Mouse (Mus musculus) stomach, embryonic 16.5 days (tissue): Measurements from ENCODE around the gene Cdc42ep2. TPM values are rescaled to one million over a fixed set of nuclear protein-coding genes. Genes with fewer than 3 reads are reported as not detected.

Source experiments
- ATAC-seq: fragments of 200-750 bp; cut with Nextera tagmentation; 2 replicates; pipeline ENCODE4 v1.8.0; 2017; ENCODE audit warnings: moderate number of reproducible peaks, moderate TSS enrichment; ENCODE audit not compliant: insufficient read depth, low FRiP score
- H3K27ac ChIP-seq: fragments of 300-500 bp; sonication (generic); 2 replicates; pipeline ENCODE4 v1.5.1; 2014; ENCODE audit warnings: low read length
- H3K27me3 ChIP-seq: fragments of 300-500 bp; sonication (generic); 2 replicates; pipeline ENCODE4 v1.6.1; 2014; ENCODE audit warnings: low read length, control low read depth, mixed read lengths; ENCODE audit not compliant: control insufficient read depth, insufficient read depth
- H3K36me3 ChIP-seq: fragments of 300-500 bp; sonication (generic); 2 replicates; pipeline ENCODE4 v1.6.1; 2014; ENCODE audit warnings: low read length; ENCODE audit not compliant: control insufficient read depth, insufficient read depth
- H3K4me1 ChIP-seq: fragments of 300-500 bp; sonication (generic); 2 replicates; pipeline ENCODE4 v1.6.1; 2014; ENCODE audit warnings: low read length, control low read depth, mixed read lengths; ENCODE audit not compliant: control insufficient read depth, insufficient read depth
- H3K4me2 ChIP-seq: fragments of 300-500 bp; sonication (generic); 2 replicates; pipeline ENCODE4 v1.6.1; 2014; ENCODE audit warnings: low read depth, low read length, mixed read lengths
- H3K4me3 ChIP-seq: fragments of 300-500 bp; sonication (generic); replicated peaks from 2 replicates; pipeline ENCODE4 v1.5.1; 2014; ENCODE audit warnings: mild to moderate bottlenecking, low read length
- H3K9ac ChIP-seq: fragments of 300-500 bp; sonication (generic); 2 replicates; pipeline ENCODE4 v1.6.1; 2014; ENCODE audit warnings: low read length
- H3K9me3 ChIP-seq: fragments of 300-500 bp; sonication (generic); replicated peaks from 2 replicates; pipeline ENCODE4 v1.6.1; 2016; ENCODE audit warnings: low read length, control low read depth; ENCODE audit not compliant: control insufficient read depth
- WGBS: fragments of 180-500 bp; shearing (Covaris S2); extraction: QIAGEN DNeasy Blood & Tissue Kit; methylation state at CpG from one replicate; pipeline ENCODE4 v1.1.7; 2014; 5-methylcytosine and 5-hydroxymethylcytosine counted together
- polyA plus RNA-seq: library from polyadenylated mRNA; unstranded; fragments of >200 nt; fragmentation: Nextera tagmentation; extraction: Ambion mirVana; gene quantifications from 2 replicates; pipeline ENCODE4 v1.2.1, GENCODE M21; 2015

The Cdc42ep2 gene
- polyA plus RNA-seq, 1 experiment from 2014 or later: 13.9 TPM

- H3K4me3 ChIP-seq: no peak overlapping the region
- no peak overlapping the region for H3K9ac ChIP-seq
- whole genome bisulfite sequencing: 25% methylated on average over 3 of the region's 3 CpGs
- 0 out of 2 replicates have a peak, but pooled peaks cover 6% of the 10 kb centered on the region for H3K36me3 ChIP-seq
- H3K4me1 ChIP-seq: peaks cover 8% of the 10 kb centered on the region
- H3K27ac ChIP-seq: peak overlapping the region; percentile 90; the same call in 1 of the 2 replicates
- no peaks in the 10 kb centered on the region for H3K9me3 ChIP-seq
- no peak overlapping the region for H3K4me2 ChIP-seq
- peak; percentile 54; the same call in 1 of the 2 replicates for ATAC-seq
- H3K27me3 ChIP-seq: no peaks in the 10 kb centered on the region
Measured at GRCm38 (mm10) chr19:5956685-5957084, 32.1 kb upstream of the Cdc42ep2 start.

- peak; percentile 49; the same call in 1 of the 2 replicates for ATAC-seq
- peak overlapping the region; percentile 45 for H3K4me2 ChIP-seq
Measured at GRCm38 (mm10) chr19:5955704-5956670, 31.4 kb upstream of the Cdc42ep2 start.

GRCm38 (mm10) chr19:5954936-5955335 is 30.3 kb upstream of the Cdc42ep2 start:
- Histone ChIP-seq H3K4me1 (peaks cover 8% of the 10 kb centered on the region; the same call in 1 of the 2 replicates), H3K27ac (peak overlapping the region; percentile 90), H3K9me3 (no peaks in the 10 kb centered on the region), H3K36me3 (0 out of 2 replicates have a peak, but pooled peaks cover 2% of the 10 kb centered on the region), H3K9ac (0 out of 2 replicates have a peak overlapping the region, but pooled peaks have one; percentile 8), H3K27me3 (no peaks in the 10 kb centered on the region), H3K4me3 (no peak overlapping the region), H3K4me2 (0 out of 2 replicates have a peak overlapping the region, but pooled peaks have one; percentile 13)
- WGBS: 82% methylated on average over 10 of the region's 10 CpGs
- no peak for ATAC-seq

More at GRCm38 (mm10) chr19:5955704-5956670, 31.4 kb upstream of the Cdc42ep2 start:
- Histone ChIP-seq H3K27me3 (no peaks in the 10 kb centered on the region), H3K9ac (peak overlapping the region; percentile 33; the same call in 1 of the 2 replicates), H3K4me3 (peak overlapping the region; percentile 26), H3K27ac (peak overlapping the region; percentile 90), H3K9me3 (no peaks in the 10 kb centered on the region), H3K4me1 (peaks cover 8% of the 10 kb centered on the region), H3K36me3 (0 out of 2 replicates have a peak, but pooled peaks cover 4% of the 10 kb centered on the region)
- WGBS: 57% methylated on average over 28 of the region's 28 CpGs

- Histone ChIP-seq H3K4me3 (no peak overlapping the region), H3K4me2 (no peak overlapping the region), H3K36me3 (0 out of 2 replicates have a peak, but pooled peaks cover 5% of the 10 kb centered on the region), H3K4me1 (peaks cover 8% of the 10 kb centered on the region; the same call in 1 of the 2 replicates), H3K27me3 (no peaks in the 10 kb centered on the region), H3K9me3 (no peaks in the 10 kb centered on the region), H3K9ac (no peak overlapping the region), H3K27ac (peak overlapping the region; percentile 90)
- ATAC-seq: no peak
- WGBS: 73% methylated on average over 22 of the region's 22 CpGs
Measured at GRCm38 (mm10) chr19:5954031-5954710, 29.6 kb upstream of the Cdc42ep2 start.

- no peak overlapping the region for H3K4me2 ChIP-seq
- no peak for ATAC-seq
- H3K4me3 ChIP-seq: no peak overlapping the region
- peaks cover 8% of the 10 kb centered on the region; the same call in 1 of the 2 replicates for H3K4me1 ChIP-seq
- no peak overlapping the region for H3K9ac ChIP-seq
- H3K27me3 ChIP-seq: no peaks in the 10 kb centered on the region
- WGBS: 93% methylated on average over 19 of the region's 19 CpGs
- no peaks in the 10 kb centered on the region for H3K9me3 ChIP-seq
- 0 out of 2 replicates have a peak, but pooled peaks cover 5% of the 10 kb centered on the region for H3K36me3 ChIP-seq
- H3K27ac ChIP-seq: no peak overlapping the region
Measured at GRCm38 (mm10) chr19:5953201-5953770, 28.7 kb upstream of the Cdc42ep2 start.

- H3K36me3 ChIP-seq: 0 out of 2 replicates have a peak, but pooled peaks cover 3% of the 10 kb centered on the region
- ATAC-seq: peak; percentile 34
- no peaks in the 10 kb centered on the region for H3K9me3 ChIP-seq
- no peak overlapping the region; the same call in 1 of the 2 replicates for H3K9ac ChIP-seq
- WGBS: 73% methylated on average over 13 of the region's 13 CpGs
- peak overlapping the region; percentile 53; the same call in 1 of the 2 replicates for H3K27ac ChIP-seq
- peaks cover 8% of the 10 kb centered on the region; the same call in 1 of the 2 replicates for H3K4me1 ChIP-seq
- no peaks in the 10 kb centered on the region for H3K27me3 ChIP-seq
- H3K4me2 ChIP-seq: no peak overlapping the region
- H3K4me3 ChIP-seq: no peak overlapping the region
Measured at GRCm38 (mm10) chr19:5952071-5952691, 27.6 kb upstream of the Cdc42ep2 start.

GRCm38 (mm10) chr19:5951631-5952030 is 27.0 kb upstream of the Cdc42ep2 start:
- Histone ChIP-seq H3K27me3 (no peaks in the 10 kb centered on the region), H3K36me3 (0 out of 2 replicates have a peak, but pooled peaks cover 3% of the 10 kb centered on the region), H3K27ac (peak overlapping the region; percentile 31; the same call in 1 of the 2 replicates), H3K4me2 (no peak overlapping the region), H3K9me3 (no peaks in the 10 kb centered on the region), H3K4me1 (peaks cover 8% of the 10 kb centered on the region; the same call in 1 of the 2 replicates), H3K9ac (no peak overlapping the region), H3K4me3 (no peak overlapping the region)
- no peak for ATAC-seq
- 84% methylated on average over 16 of the region's 16 CpGs for WGBS

- peaks cover 16% of the 10 kb centered on the region for H3K4me1 ChIP-seq
- 0 out of 2 replicates have a peak, but pooled peaks cover 3% of the 10 kb centered on the region for H3K36me3 ChIP-seq
- ATAC-seq: no peak
- H3K4me3 ChIP-seq: no peak overlapping the region
- no peak overlapping the region for H3K9ac ChIP-seq
- H3K27ac ChIP-seq: no peak overlapping the region
- no peak overlapping the region for H3K4me2 ChIP-seq
- H3K9me3 ChIP-seq: no peaks in the 10 kb centered on the region
- no peaks in the 10 kb centered on the region for H3K27me3 ChIP-seq
- WGBS: 87% methylated on average over 11 of the region's 11 CpGs
Measured at GRCm38 (mm10) chr19:5950218-5950617, 25.6 kb upstream of the Cdc42ep2 start.
